Mouse (Mus musculus): ENCODE measurements around the gene Mogat2.

DNA sequence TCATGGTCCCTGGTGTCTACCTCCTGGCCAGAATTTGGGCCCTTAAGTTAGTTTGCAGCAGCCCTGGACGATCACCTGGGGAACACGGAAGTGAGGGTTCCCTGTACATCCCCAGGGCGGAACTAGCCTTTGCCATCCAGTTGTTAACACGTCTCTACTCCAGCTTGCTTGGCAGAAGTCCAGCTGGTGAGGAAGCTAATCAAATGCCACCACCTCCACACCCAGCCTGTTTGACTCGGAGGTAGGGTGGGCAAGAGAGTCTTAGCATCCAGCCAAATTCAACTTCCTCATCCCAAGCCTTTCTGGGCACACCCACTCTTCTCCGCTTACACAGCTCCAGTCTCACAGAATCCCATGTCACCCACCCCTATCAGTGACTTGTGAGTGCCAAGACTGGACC, 65.5 kb downstream of the Mogat2 start:
- no peak for TF ChIP-seq POLR2A (IDR thresholded peaks at IDR 0.05; ENCODE audit: low read depth, low read length)
- TF ChIP-seq CTCF (IDR thresholded peaks at IDR 0.05; ENCODE audit: extremely low read depth, insufficient read length, insufficient replicate concordance, low read depth, low read length), result no peak
